Mouse (Mus musculus) adrenal gland, adult 18-20 months (tissue): ENCODE results near the gene Cdk2ap2. TPM values are rescaled to one million over a fixed set of nuclear protein-coding genes. Genes with fewer than 3 reads are reported as not detected.
"Not testable (repeated sequence)": the region's sequence is repeated elsewhere in the genome, so short reads cannot be mapped to it uniquely, and the experiment has no call there.

Experiments
- DNase-seq, 2 experiments: peaks; one replicate each; pipeline ENCODE4 v3.0.0; 2021 to 2022; ENCODE audit warnings: low spot score in 2 of 2
- total RNA-seq, 2 experiments: library from RNA; stranded (reverse); gene quantifications; 1 replicate in 1 of 2; 2 replicates in 1 of 2; pipeline ENCODE4 v1.2.3; 2021

Gene Cdk2ap2
- total RNA-seq, 2 experiments from 2014 or later: 125 to 147 TPM

- DNase-seq: no peak
Measured at GRCm38 (mm10) chr19:4114551-4114950, 17.6 kb downstream of the Cdk2ap2 start.

GRCm38 (mm10) chr19:4115144-4115543 is 18.2 kb downstream of the Cdk2ap2 start:
- DNase-seq: no peak

GRCm38 (mm10) chr19:4115816-4116215 is 18.8 kb downstream of the Cdk2ap2 start:
- DNase-seq: no peak

- no peak for DNase-seq
Measured at GRCm38 (mm10) chr19:4117006-4117405, 20.0 kb downstream of the Cdk2ap2 start.

GRCm38 (mm10) chr19:4118350-4118749 is 21.4 kb downstream of the Cdk2ap2 start:
- DNase-seq: no peak

- no peak for DNase-seq
Measured at GRCm38 (mm10) chr19:4119716-4120487, 22.9 kb downstream of the Cdk2ap2 start.

- DNase-seq: no peak
Measured at GRCm38 (mm10) chr19:4120496-4120895, 23.5 kb downstream of the Cdk2ap2 start.

GRCm38 (mm10) chr19:4121097-4121805 is 24.3 kb downstream of the Cdk2ap2 start:
- peak; percentile 94 to 95 for DNase-seq

- not testable (repeated sequence) for DNase-seq
Measured at GRCm38 (mm10) chr19:4121896-4122295, 24.9 kb downstream of the Cdk2ap2 start.

GRCm38 (mm10) chr19:4122411-4123370 is 25.7 kb downstream of the Cdk2ap2 start:
- DNase-seq: no peak

- DNase-seq: no peak
Measured at GRCm38 (mm10) chr19:4124432-4124831, 27.4 kb downstream of the Cdk2ap2 start.

- DNase-seq: not testable (repeated sequence)
Measured at GRCm38 (mm10) chr19:4125268-4125667, 28.3 kb downstream of the Cdk2ap2 start.

GRCm38 (mm10) chr19:4125741-4126696 is 29.0 kb downstream of the Cdk2ap2 start, which contains the start of gene Aip:
Gene Aip (minus strand): TSS chr19:4125858.
- DNase-seq: peak; percentile 95

GRCm38 (mm10) chr19:4126759-4127495 is 29.9 kb downstream of the Cdk2ap2 start:
- no peak for DNase-seq

- DNase-seq: no peak
Measured at GRCm38 (mm10) chr19:4129462-4129861, 32.5 kb downstream of the Cdk2ap2 start.

GRCm38 (mm10) chr19:4130106-4130505 is 33.1 kb downstream of the Cdk2ap2 start:
- DNase-seq: no peak

GRCm38 (mm10) chr19:4131075-4131474 is 34.1 kb downstream of the Cdk2ap2 start:
- no peak for DNase-seq

- no peak for DNase-seq
Measured at GRCm38 (mm10) chr19:4131768-4132167, 34.8 kb downstream of the Cdk2ap2 start.

GRCm38 (mm10) chr19:4134354-4134753 is 37.4 kb downstream of the Cdk2ap2 start:
- DNase-seq: no peak
